Mouse (Mus musculus): ENCODE results near the gene Vamp5. TPM values are rescaled to one million over a fixed set of nuclear protein-coding genes. Genes with fewer than 3 reads are reported as not detected.
A peak's percentile ranks its signal among the peaks of the same experiment; 100 is the strongest.

Vamp5 gene
- polyA plus RNA-seq, 1 experiment, result 24.0 TPM

- peaks cover 20% of the 10 kb centered on the region for H3K4me1 ChIP-seq (replicated peaks; ENCODE audit: control insufficient read depth, insufficient read depth, low read length)
Observed at GRCm38 (mm10) chr6:72358086-72358764, 22.0 kb downstream of the Vamp5 start.

GRCm38 (mm10) chr6:72357164-72358079 is 22.8 kb downstream of the Vamp5 start:
- no peak overlapping the region for H3K4me3 ChIP-seq (ENCODE audit: control insufficient read depth, insufficient read depth, low read length)
- no peak for DNase-seq
- H3K27me3 ChIP-seq (ENCODE audit: control insufficient read depth, insufficient read depth, low read length), result peaks cover 4% of the 10 kb centered on the region; the same call in 1 of the 2 replicates
- H3K36me3 ChIP-seq (ENCODE audit: control insufficient read depth, insufficient read depth, low read length), result peaks cover 13% of the 10 kb centered on the region; the same call in 1 of the 2 replicates
- TF ChIP-seq CTCF (IDR thresholded peaks at IDR 0.05; ENCODE audit: borderline replicate concordance, control insufficient read depth, extremely low read depth, insufficient read depth, low read length, poor library complexity), result no peak
- no peak for TF ChIP-seq POLR2A (IDR thresholded peaks at IDR 0.05; ENCODE audit: control insufficient read depth, extremely low read depth, insufficient read depth, low read length, poor library complexity)
- H3K4me1 ChIP-seq (replicated peaks; ENCODE audit: control insufficient read depth, insufficient read depth, low read length), result peaks cover 20% of the 10 kb centered on the region
- no peak overlapping the region for H3K27ac ChIP-seq (ENCODE audit: control insufficient read depth, insufficient read depth, low read length)
- 88% methylated on average over 5 of the region's 5 CpGs for WGBS

More at GRCm38 (mm10) chr6:72358086-72358764, 22.0 kb downstream of the Vamp5 start:
- 96% methylated on average over 10 of the region's 10 CpGs for WGBS
- H3K36me3 ChIP-seq (ENCODE audit: control insufficient read depth, insufficient read depth, low read length), result peaks cover 13% of the 10 kb centered on the region; the same call in 1 of the 2 replicates
- H3K27me3 ChIP-seq (ENCODE audit: control insufficient read depth, insufficient read depth, low read length), result peaks cover 4% of the 10 kb centered on the region; the same call in 1 of the 2 replicates
- no peak for TF ChIP-seq POLR2A (IDR thresholded peaks at IDR 0.05; ENCODE audit: control insufficient read depth, extremely low read depth, insufficient read depth, low read length, poor library complexity)
- H3K27ac ChIP-seq (ENCODE audit: control insufficient read depth, insufficient read depth, low read length), result no peak overlapping the region
- no peak overlapping the region for H3K4me3 ChIP-seq (ENCODE audit: control insufficient read depth, insufficient read depth, low read length)
- no peak for DNase-seq

GRCm38 (mm10) chr6:72356001-72356532 is 24.2 kb downstream of the Vamp5 start:
- Histone ChIP-seq H3K4me1 (replicated peaks; ENCODE audit: control insufficient read depth, insufficient read depth, low read length) (peaks cover 14% of the 10 kb centered on the region), H3K27ac (ENCODE audit: control insufficient read depth, insufficient read depth, low read length) (no peak overlapping the region), H3K36me3 (ENCODE audit: control insufficient read depth, insufficient read depth, low read length) (peaks cover 13% of the 10 kb centered on the region; the same call in 1 of the 2 replicates), H3K4me3 (ENCODE audit: control insufficient read depth, insufficient read depth, low read length) (peak overlapping the region; percentile 53; the same call in 1 of the 2 replicates), H3K27me3 (ENCODE audit: control insufficient read depth, insufficient read depth, low read length) (peaks cover 4% of the 10 kb centered on the region; the same call in 1 of the 2 replicates)
- TF ChIP-seq POLR2A (IDR thresholded peaks at IDR 0.05; ENCODE audit: control insufficient read depth, extremely low read depth, insufficient read depth, low read length, poor library complexity) (no peak), CTCF (IDR thresholded peaks at IDR 0.05; ENCODE audit: borderline replicate concordance, control insufficient read depth, extremely low read depth, insufficient read depth, low read length, poor library complexity) (no peak)
- 83% methylated on average over 8 of the region's 8 CpGs for WGBS
- DNase-seq, result no peak

GRCm38 (mm10) chr6:72355066-72355911 is 25.0 kb downstream of the Vamp5 start, which contains the start of gene Tmem150a:
Gene Tmem150a (plus strand): TSS chr6:72355447.
- WGBS, result 2% methylated on average over 71 of the region's 71 CpGs
- DNase-seq, result peak; percentile 43
- H3K27ac ChIP-seq (ENCODE audit: control insufficient read depth, insufficient read depth, low read length), result no peak within 1 kb of the TSS
- H3K4me3 ChIP-seq (ENCODE audit: control insufficient read depth, insufficient read depth, low read length), result peak within 1 kb of the TSS; percentile 53
- H3K27me3 ChIP-seq (ENCODE audit: control insufficient read depth, insufficient read depth, low read length), result peaks cover 4% of the 10 kb centered on the region; the same call in 1 of the 2 replicates
- peaks cover 19% of the 10 kb centered on the region; the same call in 1 of the 2 replicates for H3K36me3 ChIP-seq (ENCODE audit: control insufficient read depth, insufficient read depth, low read length)
- TF ChIP-seq POLR2A (IDR thresholded peaks at IDR 0.05; ENCODE audit: control insufficient read depth, extremely low read depth, insufficient read depth, low read length, poor library complexity), result 0 out of 2 replicates have a peak, but pooled peaks have one; percentile 16
- no peak for TF ChIP-seq CTCF (IDR thresholded peaks at IDR 0.05; ENCODE audit: borderline replicate concordance, control insufficient read depth, extremely low read depth, insufficient read depth, low read length, poor library complexity)
- H3K4me1 ChIP-seq (replicated peaks; ENCODE audit: control insufficient read depth, insufficient read depth, low read length), result peaks cover 11% of the 10 kb centered on the region

- Histone ChIP-seq H3K4me3 (ENCODE audit: control insufficient read depth, insufficient read depth, low read length) (no peak overlapping the region), H3K27me3 (ENCODE audit: control insufficient read depth, insufficient read depth, low read length) (peaks cover 4% of the 10 kb centered on the region; the same call in 1 of the 2 replicates), H3K36me3 (ENCODE audit: control insufficient read depth, insufficient read depth, low read length) (peaks cover 15% of the 10 kb centered on the region), H3K4me1 (replicated peaks; ENCODE audit: control insufficient read depth, insufficient read depth, low read length) (peaks cover 11% of the 10 kb centered on the region), H3K27ac (ENCODE audit: control insufficient read depth, insufficient read depth, low read length) (no peak overlapping the region)
- 95% methylated on average over 1 of the region's 1 CpGs for WGBS
- no peak for TF ChIP-seq CTCF (IDR thresholded peaks at IDR 0.05; ENCODE audit: borderline replicate concordance, control insufficient read depth, extremely low read depth, insufficient read depth, low read length, poor library complexity)
- no peak for TF ChIP-seq POLR2A (IDR thresholded peaks at IDR 0.05; ENCODE audit: control insufficient read depth, extremely low read depth, insufficient read depth, low read length, poor library complexity)
- DNase-seq, result no peak
Observed at GRCm38 (mm10) chr6:72354025-72354424, 26.2 kb downstream of the Vamp5 start.
